Mouse (Mus musculus) layer of hippocampus, postnatal 25 days (tissue): ENCODE measurements around the gene Wdr95. TPM values are rescaled to one million over a fixed set of nuclear protein-coding genes. Genes with fewer than 3 reads are reported as not detected.
"Not testable (repeated sequence)": the region's sequence is repeated elsewhere in the genome, so short reads cannot be mapped to it uniquely, and the experiment has no call there.

Source experiments
- DNase-seq, 2 experiments: peaks; one replicate each; pipeline ENCODE4 v3.0.0; 2022; ENCODE audit warnings: mixed read lengths in 2 of 2, low spot score in 1 of 2; ENCODE audit errors: extremely low spot score in 1 of 2
- total RNA-seq, 2 experiments: library from RNA; stranded (reverse); gene quantifications; 2 replicates each; pipeline ENCODE4 v1.2.3; 2021

Wdr95 gene
- total RNA-seq, 2 experiments from 2014 or later = 0.87 to 1.7 TPM

- no peak for DNase-seq
Observed at GRCm38 (mm10) chr5:149514087-149514671, 14.3 kb upstream of the Wdr95 start.

- DNase-seq = no peak
Observed at GRCm38 (mm10) chr5:149514890-149515289, 13.6 kb upstream of the Wdr95 start.

GRCm38 (mm10) chr5:149517116-149517515, 11.4 kb upstream of the Wdr95 start:
- DNase-seq = no peak

- no peak for DNase-seq
Observed at GRCm38 (mm10) chr5:149520806-149521205, 7.7 kb upstream of the Wdr95 start.

GRCm38 (mm10) chr5:149523856-149524241, 4.6 kb upstream of the Wdr95 start:
- no peak for DNase-seq

- peak; percentile 77 to 87 for DNase-seq
Observed at GRCm38 (mm10) chr5:149524242-149524858, 4.1 kb upstream of the Wdr95 start.

GRCm38 (mm10) chr5:149525055-149525785, 3.3 kb upstream of the Wdr95 start:
- no peak for DNase-seq

GRCm38 (mm10) chr5:149526467-149526951, 2.0 kb upstream of the Wdr95 start:
- no peak for DNase-seq

GRCm38 (mm10) chr5:149527292-149527691, 1.2 kb upstream of the Wdr95 start:
- not testable (repeated sequence) for DNase-seq

- no peak for DNase-seq
Observed at GRCm38 (mm10) chr5:149533847-149534246, 5.4 kb downstream of the Wdr95 start.

GRCm38 (mm10) chr5:149536005-149536404, 7.5 kb downstream of the Wdr95 start:
- no peak for DNase-seq

- DNase-seq = no peak
Observed at GRCm38 (mm10) chr5:149537796-149538511, 9.5 kb downstream of the Wdr95 start.

GRCm38 (mm10) chr5:149538531-149538930, 10.1 kb downstream of the Wdr95 start:
- DNase-seq = no peak

GRCm38 (mm10) chr5:149539051-149539450, 10.6 kb downstream of the Wdr95 start:
- DNase-seq = no peak

GRCm38 (mm10) chr5:149551179-149551578, 22.7 kb downstream of the Wdr95 start:
- no peak for DNase-seq

- DNase-seq = no peak
Observed at GRCm38 (mm10) chr5:149552742-149553141, 24.3 kb downstream of the Wdr95 start.

- no peak for DNase-seq
Observed at GRCm38 (mm10) chr5:149553373-149553772, 24.9 kb downstream of the Wdr95 start.

- DNase-seq = no peak
Observed at GRCm38 (mm10) chr5:149554397-149554796, 25.9 kb downstream of the Wdr95 start.

GRCm38 (mm10) chr5:149560903-149561588, 32.6 kb downstream of the Wdr95 start:
- DNase-seq = no peak

GRCm38 (mm10) chr5:149566026-149566425, 37.5 kb downstream of the Wdr95 start:
- no peak for DNase-seq
